Mouse (Mus musculus): Measurements from ENCODE around the gene Nxpe4.
"Not testable (repeated sequence)": the region's sequence is repeated elsewhere in the genome, so short reads cannot be mapped to it uniquely, and the experiment has no call there.

Gene Nxpe4

DNA sequence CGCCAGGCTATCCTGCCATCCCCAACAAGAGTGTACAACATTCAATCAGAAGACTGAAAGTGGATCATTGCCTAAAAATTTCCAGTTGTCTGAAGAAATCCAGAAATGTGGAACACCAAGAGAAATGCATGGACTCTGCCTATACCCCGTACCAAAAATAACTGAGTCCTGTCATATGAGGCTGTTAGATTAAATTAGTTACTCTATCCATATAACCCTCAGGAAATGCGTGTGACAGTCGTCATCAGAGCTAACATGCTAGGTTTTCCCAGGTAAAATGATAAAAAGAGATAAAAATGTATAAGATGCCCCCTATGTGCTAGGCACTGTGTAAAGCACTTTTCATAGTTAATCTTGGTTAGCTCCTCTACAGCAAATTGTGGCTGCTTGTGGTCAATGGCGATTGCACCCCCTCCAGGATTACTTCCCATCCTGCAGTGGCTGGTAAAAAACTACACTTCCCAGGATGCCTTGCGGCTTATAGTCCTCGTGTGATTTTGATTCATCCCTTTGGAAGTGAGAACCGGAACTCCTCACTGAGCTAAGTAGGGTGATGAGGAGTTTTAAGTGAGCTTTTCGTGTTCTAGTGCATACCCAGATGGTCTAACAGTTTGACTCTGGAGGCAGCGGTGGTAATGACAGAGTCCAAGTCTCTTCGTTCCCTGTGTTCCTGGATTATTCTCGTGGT lies at the start of gene Nxpe4:
TSS of gene Nxpe4 (plus strand) at position 519 of the 688 bp plus-strand sequence.
- peak; percentile 85 for DNase-seq

DNA sequence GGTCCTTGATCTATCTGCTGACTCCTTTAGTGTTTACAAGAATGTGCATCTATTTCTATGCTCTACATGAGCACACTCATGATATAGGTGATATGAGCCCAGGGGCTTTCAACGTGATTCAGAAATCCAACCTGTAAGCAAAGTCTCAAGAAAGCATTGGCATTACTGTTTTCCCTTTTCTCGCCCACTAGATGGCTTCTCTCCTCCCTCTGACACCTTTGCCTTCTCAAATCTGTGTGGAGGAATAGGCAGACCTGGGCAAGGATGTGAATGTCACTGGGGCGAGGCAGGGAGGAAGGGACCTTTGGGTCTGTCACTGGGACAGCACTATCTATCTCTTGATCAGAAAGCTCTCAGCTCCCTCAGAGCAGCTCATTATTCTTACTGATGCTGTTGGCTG lies 35.0 kb upstream of the Nxpe4 start:
- DNase-seq: no peak

DNA sequence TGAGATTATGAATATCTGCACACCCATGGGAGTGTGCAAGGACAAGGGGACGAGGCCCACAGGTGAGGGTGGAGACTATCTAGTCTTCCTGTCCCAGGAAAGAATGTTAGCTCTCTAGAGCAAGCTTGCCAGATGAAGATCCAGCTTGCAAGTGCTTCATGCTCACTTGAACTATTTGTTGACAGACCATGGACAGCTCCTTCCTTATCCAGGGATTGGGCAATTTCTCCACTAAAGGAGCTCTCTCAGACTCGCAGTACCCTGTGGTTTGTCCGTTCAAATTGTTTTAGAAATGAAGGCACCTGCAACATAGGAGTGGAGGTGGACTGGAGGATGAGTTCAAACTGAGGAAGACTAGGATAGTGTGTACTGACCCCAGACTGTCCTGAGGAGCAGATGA lies 24.3 kb upstream of the Nxpe4 start:
- no peak for DNase-seq

DNA sequence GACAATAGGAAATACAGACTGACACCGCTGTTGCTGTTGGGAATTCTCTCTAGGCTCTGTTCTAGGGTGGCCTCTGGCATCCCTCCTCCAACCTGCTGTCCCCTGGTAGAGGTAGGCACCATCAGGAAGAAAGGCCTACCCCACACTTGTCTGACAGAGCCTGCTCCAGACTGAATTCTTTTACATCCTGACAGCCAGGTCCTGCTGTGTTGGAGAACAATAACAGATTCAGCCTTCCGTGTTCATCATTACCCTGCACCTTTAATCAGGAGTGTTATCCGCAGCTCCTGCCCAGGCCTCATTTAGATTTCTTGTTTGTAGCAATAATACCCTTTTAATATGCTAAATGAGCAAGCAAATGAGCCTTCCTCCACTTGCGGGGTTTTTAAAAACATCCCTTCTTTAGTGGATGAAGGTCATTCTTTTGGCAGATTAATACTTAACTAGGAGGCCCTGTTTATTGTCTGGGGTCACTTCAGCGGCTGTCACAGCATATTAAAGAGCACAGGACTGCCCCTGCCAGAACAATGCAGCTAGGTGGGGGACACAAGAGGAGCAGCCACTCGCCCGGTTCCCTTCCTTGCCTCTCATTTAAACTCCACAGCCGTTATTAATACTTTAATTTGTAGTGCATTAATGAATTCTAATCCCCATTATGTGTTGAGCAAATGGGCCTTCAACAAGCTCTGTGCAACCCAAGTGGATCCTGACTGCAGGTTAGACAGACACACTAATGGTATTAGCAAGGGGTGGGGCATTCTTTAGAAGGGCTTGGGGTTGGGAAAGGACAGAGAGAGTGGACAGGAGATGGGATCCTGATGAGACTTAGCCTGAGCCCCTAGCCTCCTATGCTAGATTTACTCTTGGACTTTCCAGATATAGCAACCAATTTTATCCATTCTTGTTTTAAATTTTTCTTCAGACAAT lies 21.1 kb upstream of the Nxpe4 start:
- DNase-seq: no peak

DNA sequence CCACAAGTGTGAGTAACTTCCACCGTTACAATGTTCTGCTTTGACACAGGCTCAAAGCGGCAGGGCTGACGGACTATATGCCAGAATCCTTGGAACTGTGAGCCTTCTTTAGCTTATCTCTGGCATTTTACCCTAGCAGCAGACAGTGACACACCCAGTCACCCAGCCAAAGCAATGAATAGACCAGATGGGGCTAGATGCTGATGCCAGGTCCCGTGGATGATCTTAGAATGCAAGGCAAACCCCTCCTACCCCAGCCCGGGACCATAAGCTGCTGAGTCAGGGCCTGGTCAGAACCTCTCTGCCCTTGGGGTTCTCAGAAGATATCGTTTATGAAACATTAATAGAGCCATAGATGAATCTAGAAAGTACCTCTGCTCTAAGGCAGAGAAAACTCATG lies 19.2 kb upstream of the Nxpe4 start:
- DNase-seq: no peak

GRCm38 (mm10) chr9:48146761-48147160 lies 15.1 kb upstream of the Nxpe4 start:
- no peak for DNase-seq

- DNase-seq: not testable (repeated sequence)
These were observed 4.7 kb downstream of the Nxpe4 start for GRCm38 (mm10) chr9:48166531-48166930.

DNA sequence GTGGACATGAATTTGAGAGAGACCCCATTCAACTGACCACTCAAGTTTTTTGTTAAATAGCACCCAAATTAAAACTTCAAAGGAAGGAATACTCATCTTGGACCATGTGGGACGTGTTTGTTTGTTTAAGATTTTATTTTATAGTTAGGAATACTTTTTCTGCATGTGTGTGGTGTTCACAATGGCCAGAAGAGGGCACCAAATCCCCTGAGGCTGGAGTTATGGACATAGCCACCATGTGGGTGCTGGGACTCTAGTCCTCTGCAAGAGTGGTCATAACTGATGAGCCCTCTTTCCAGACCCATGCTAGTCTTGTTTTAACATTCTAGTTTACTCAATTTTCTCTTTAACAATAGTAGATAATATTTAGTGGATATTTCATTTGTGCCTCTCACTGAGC lies 14.9 kb downstream of the Nxpe4 start:
- no peak for DNase-seq

DNA sequence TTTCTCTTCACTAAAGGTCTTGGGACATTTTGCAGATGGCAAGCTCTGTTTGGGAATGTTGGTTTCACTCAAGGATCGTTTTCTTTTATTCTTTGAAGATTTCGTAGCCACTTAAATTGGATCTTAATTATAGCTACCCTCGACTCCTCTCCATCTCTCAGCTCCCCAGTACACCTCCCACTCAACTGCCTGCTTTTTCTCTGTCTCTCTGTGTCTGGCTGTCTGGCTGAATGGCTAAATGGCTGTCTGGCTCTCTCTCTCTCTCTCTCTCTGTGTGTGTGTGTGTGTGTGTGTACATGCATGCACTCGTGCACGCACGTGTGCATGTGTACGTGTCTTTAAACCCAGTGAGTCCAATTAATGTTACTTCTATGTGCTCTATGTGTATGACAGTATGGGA lies 19.5 kb downstream of the Nxpe4 start:
- no peak for DNase-seq

- no peak for DNase-seq
These were observed 21.0 kb downstream of the Nxpe4 start for GRCm38 (mm10) chr9:48182718-48183414.

- DNase-seq: peak; percentile 29
These were observed 22.5 kb downstream of the Nxpe4 start for GRCm38 (mm10) chr9:48184319-48184718.

- DNase-seq: no peak
These were observed 27.0 kb downstream of the Nxpe4 start for GRCm38 (mm10) chr9:48188854-48189253.

GRCm38 (mm10) chr9:48197458-48197884 lies 35.6 kb downstream of the Nxpe4 start:
- no peak for DNase-seq

GRCm38 (mm10) chr9:48210970-48211369 lies 49.1 kb downstream of the Nxpe4 start:
- DNase-seq: no peak

DNA sequence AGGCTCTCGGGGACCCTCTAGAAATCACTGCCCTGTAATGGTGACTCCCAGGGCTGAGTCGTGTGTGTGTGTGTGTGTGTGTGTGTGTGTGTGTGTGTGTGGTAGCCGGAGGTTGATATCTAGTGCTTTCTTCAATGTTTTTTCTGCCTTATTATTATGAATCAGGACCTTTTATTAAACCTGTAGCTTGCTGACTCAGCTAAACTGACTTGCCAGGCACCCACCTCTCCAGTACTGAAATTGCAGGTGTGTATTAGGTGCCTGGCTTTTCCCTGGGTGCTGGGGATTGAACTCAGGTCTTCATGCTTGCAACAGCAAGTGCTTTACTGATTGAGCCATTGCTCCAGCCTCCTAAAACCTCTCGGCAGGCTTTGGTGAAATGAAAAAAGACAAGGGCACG lies 50.1 kb downstream of the Nxpe4 start:
- DNase-seq: no peak

- DNase-seq: no peak
These were observed 52.9 kb downstream of the Nxpe4 start for GRCm38 (mm10) chr9:48214751-48215150.

GRCm38 (mm10) chr9:48216091-48217001 lies 54.5 kb downstream of the Nxpe4 start:
- DNase-seq: no peak

DNA sequence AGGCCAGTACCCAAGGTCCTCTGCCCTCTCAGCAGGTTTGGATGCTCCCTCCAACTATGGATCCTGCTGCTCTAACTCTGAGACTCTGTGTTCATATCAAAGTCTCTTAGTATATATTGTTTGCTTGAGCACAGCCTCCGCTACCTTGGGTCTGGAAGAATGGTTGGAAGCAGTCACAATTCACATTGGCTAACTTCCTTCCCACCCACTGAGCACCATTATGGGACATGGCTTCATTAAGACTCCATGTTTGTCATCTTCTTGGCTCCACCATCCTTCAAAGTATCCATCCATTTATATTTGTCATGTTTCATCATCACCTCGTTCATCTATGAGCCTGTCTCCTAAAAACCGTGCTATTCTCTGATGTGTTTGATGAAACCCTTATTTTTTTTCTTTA lies 68.9 kb downstream of the Nxpe4 start:
- no peak for DNase-seq

DNA sequence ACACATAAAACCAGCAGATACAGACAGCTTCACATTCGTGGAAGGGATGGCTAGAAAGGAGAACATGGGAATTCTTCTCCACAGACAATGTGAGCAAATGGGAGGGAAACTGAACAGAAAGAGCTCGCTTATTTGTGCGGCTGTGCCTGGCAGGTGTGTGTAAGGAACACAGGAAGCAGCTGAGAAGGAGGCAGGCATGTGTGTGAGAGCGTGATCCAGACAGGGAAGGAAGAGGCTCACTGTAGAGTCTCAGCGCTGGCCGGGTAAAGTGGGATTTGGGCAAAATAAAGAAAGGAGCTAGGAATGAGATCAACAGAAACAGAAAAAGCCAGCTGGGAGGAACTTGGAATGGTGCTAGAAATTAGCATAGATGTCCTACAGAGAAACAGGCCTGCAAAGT lies 74.6 kb downstream of the Nxpe4 start:
- no peak for DNase-seq

GRCm38 (mm10) chr9:48238153-48238755 lies 76.4 kb downstream of the Nxpe4 start:
- DNase-seq: no peak

- no peak for DNase-seq
These were observed 77.6 kb downstream of the Nxpe4 start for GRCm38 (mm10) chr9:48239461-48239860.

DNA sequence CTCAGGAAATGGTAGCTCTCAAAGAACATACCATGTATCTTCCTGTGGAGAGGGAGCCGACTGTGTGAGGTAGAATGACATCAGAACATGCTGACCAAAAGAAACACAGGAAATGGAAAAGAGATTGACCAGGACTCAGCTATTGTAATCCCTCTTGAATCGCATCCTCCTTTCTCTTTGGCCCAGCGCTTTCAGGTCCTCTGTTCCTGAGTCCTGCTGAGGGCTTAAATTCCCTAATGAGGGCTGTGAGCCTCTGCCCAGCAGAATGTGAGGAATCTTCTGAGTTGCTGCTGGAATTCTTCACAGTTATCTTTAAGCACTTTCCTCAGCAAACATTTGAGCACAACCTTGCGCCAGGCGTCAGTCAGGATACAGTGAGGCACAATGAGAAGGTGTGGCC lies 78.6 kb downstream of the Nxpe4 start:
- DNase-seq: no peak

All from cerebellum, adult 9-10 months (tissue).